In the genomic region with DNA sequence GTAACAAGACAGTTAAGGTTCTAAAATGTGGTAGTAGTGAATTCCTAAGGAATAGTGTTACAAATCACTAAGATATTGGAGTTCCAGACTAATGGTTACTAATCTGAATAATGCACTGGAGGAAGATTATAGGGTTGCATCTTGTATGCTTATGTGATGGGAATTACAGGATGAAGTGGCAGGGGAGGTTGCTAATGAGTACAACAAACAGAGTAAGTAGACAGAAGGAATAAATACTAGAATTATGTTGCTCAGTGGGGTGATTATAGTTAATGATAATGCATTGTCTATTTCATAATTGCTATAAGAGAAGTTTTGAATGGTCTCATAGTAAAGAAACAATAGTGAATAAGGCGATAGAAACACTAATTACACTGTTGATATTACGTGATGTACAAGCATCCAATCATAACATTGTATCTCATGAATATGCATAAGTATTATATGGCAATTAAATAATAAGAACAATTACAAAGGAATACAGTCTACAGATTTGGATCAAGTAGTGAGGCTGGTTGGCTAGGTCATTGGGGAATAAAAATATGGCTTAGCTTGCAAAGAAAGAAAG, we compare ENCODE assay signal across 21 mouse cellular contexts.
A peak's percentile ranks its signal among the peaks of the same experiment; 100 is the strongest.
DNase-seq lines count a peak whose midpoint lies in the region; ATAC-seq lines count a peak whose summit lies in the region.
"Had no signal": no experiment of that assay in that cellular context is flagged by ENCODE, and none has a peak within 500 bp of the region (broad histone marks: within the 10 kb centered on the region; RNA-seq: fewer than 3 reads in every experiment).

No protein-coding gene starts in this region.

- ATAC-seq in forebrain, embryonic 15.5 days (replicated peaks) = peak; percentile 66
- no peak for ATAC-seq in forebrain, embryonic 12.5 days (ENCODE audit: low FRiP score)
- peak; percentile 40 for ATAC-seq in neural tube, embryonic 13.5 days (ENCODE audit: low read depth)
- ATAC-seq in forebrain, embryonic 16.5 days = peak; percentile 75
- peak; percentile 71; the same call in 1 of the 2 replicates for ATAC-seq in neural tube, embryonic 14.5 days (ENCODE audit: low read depth)
- ATAC-seq: CD4-positive, CD25-positive, alpha-beta regulatory T cell, adult 4 months; intestine, embryonic 15.5 days had no signal

- no peaks in the 10 kb centered on the region for H3K9me3 ChIP-seq in forebrain, embryonic 15.5 days
- H3K9me3 ChIP-seq in forebrain, embryonic 12.5 days = no peaks in the 10 kb centered on the region
- H3K9me3 ChIP-seq in neural tube, embryonic 13.5 days = no peaks in the 10 kb centered on the region
- no peaks in the 10 kb centered on the region for H3K9me3 ChIP-seq in forebrain, embryonic 16.5 days (ENCODE audit: control insufficient read depth, low read length)
- no peaks in the 10 kb centered on the region for H3K9me3 ChIP-seq in neural tube, embryonic 14.5 days (ENCODE audit: control insufficient read depth, low read length)
- H3K9me3 ChIP-seq: heart, embryonic 10.5 days; heart, embryonic 13.5 days; hindbrain, embryonic 15.5 days; intestine, embryonic 15.5 days had no signal

- 63% methylated on average over 2 of the region's 2 CpGs for WGBS in forebrain, embryonic 15.5 days
- 72% methylated on average over 2 of the region's 2 CpGs for WGBS in forebrain, embryonic 12.5 days
- 68% methylated on average over 2 of the region's 2 CpGs for WGBS in neural tube, embryonic 13.5 days
- 54% methylated on average over 2 of the region's 2 CpGs for WGBS in forebrain, embryonic 16.5 days
- 65% methylated on average over 2 of the region's 2 CpGs for WGBS in neural tube, embryonic 14.5 days

- H3K4me3 ChIP-seq in forebrain, embryonic 15.5 days = no peak overlapping the region
- H3K4me3 ChIP-seq in forebrain, embryonic 12.5 days (replicated peaks) = no peak overlapping the region
- no peak overlapping the region for H3K4me3 ChIP-seq in neural tube, embryonic 13.5 days
- H3K4me3 ChIP-seq in forebrain, embryonic 16.5 days (replicated peaks; ENCODE audit: low read length) = no peak overlapping the region
- H3K4me3 ChIP-seq in neural tube, embryonic 14.5 days (ENCODE audit: low read depth, low read length) = no peak overlapping the region
- H3K4me3 ChIP-seq: heart, adult 2 months; heart, embryonic 10.5 days; heart, embryonic 13.5 days; hindbrain, embryonic 15.5 days; intestine, embryonic 15.5 days had no signal

- DNase-seq in neural tube, embryonic 10.5 days (ENCODE audit: extremely low spot score, low spot score) = no peak
- no peak for DNase-seq in cerebellum, postnatal 10 days
- no peak for DNase-seq in heart, postnatal 10 days
- DNase-seq: adrenal gland, adult 2 months; adrenal gland, postnatal 14 days; cerebellum, adult 11-12 months; cerebellum, adult 8-10 months; cerebellum, postnatal 14 days; gastrocnemius, postnatal 25 days; heart, adult 2 months; kidney, adult 11 months had no signal

- intact Hi-C loops in heart, postnatal 10 days (cut with DNase I) = no loop called here

- no peak overlapping the region for H3K27ac ChIP-seq in forebrain, embryonic 15.5 days (replicated peaks)
- no peak overlapping the region for H3K27ac ChIP-seq in forebrain, embryonic 12.5 days
- no peak overlapping the region for H3K27ac ChIP-seq in neural tube, embryonic 13.5 days (replicated peaks)
- no peak overlapping the region for H3K27ac ChIP-seq in forebrain, embryonic 16.5 days (ENCODE audit: low read length)
- no peak overlapping the region for H3K27ac ChIP-seq in neural tube, embryonic 14.5 days (ENCODE audit: low read depth, low read length)
- H3K27ac ChIP-seq: heart, adult 2 months; heart, embryonic 10.5 days; heart, embryonic 13.5 days; hindbrain, embryonic 15.5 days; intestine, embryonic 15.5 days had no signal

- no peak overlapping the region for H3K4me2 ChIP-seq in forebrain, embryonic 15.5 days (replicated peaks)
- H3K4me2 ChIP-seq in forebrain, embryonic 12.5 days = no peak overlapping the region
- no peak overlapping the region for H3K4me2 ChIP-seq in neural tube, embryonic 13.5 days
- no peak overlapping the region for H3K4me2 ChIP-seq in forebrain, embryonic 16.5 days (ENCODE audit: low read length)
- H3K4me2 ChIP-seq in neural tube, embryonic 14.5 days (ENCODE audit: low read depth, low read length) = no peak overlapping the region
- H3K4me2 ChIP-seq: heart, embryonic 13.5 days; hindbrain, embryonic 15.5 days; intestine, embryonic 15.5 days had no signal

- no peaks in the 10 kb centered on the region for H3K4me1 ChIP-seq in forebrain, embryonic 15.5 days
- no peaks in the 10 kb centered on the region for H3K4me1 ChIP-seq in forebrain, embryonic 12.5 days
- no peaks in the 10 kb centered on the region for H3K4me1 ChIP-seq in neural tube, embryonic 13.5 days (replicated peaks)
- no peaks in the 10 kb centered on the region for H3K4me1 ChIP-seq in forebrain, embryonic 16.5 days (replicated peaks; ENCODE audit: control insufficient read depth, insufficient read depth, low read length)
- no peaks in the 10 kb centered on the region for H3K4me1 ChIP-seq in neural tube, embryonic 14.5 days (ENCODE audit: control insufficient read depth, insufficient read depth, low read length)
- H3K4me1 ChIP-seq: heart, embryonic 10.5 days; hindbrain, embryonic 15.5 days; intestine, embryonic 15.5 days had no signal

- no peaks in the 10 kb centered on the region for H3K27me3 ChIP-seq in forebrain, embryonic 15.5 days
- no peaks in the 10 kb centered on the region for H3K27me3 ChIP-seq in forebrain, embryonic 12.5 days
- H3K27me3 ChIP-seq in neural tube, embryonic 13.5 days = no peaks in the 10 kb centered on the region
- no peaks in the 10 kb centered on the region for H3K27me3 ChIP-seq in forebrain, embryonic 16.5 days (replicated peaks; ENCODE audit: control insufficient read depth, insufficient read depth, low read length)
- no peaks in the 10 kb centered on the region for H3K27me3 ChIP-seq in neural tube, embryonic 14.5 days (ENCODE audit: control insufficient read depth, insufficient read depth, low read length)
- H3K27me3 ChIP-seq: heart, embryonic 13.5 days; hindbrain, embryonic 15.5 days; intestine, embryonic 15.5 days had no signal

- H3K9ac ChIP-seq in forebrain, embryonic 15.5 days (replicated peaks) = no peak overlapping the region
- no peak overlapping the region for H3K9ac ChIP-seq in forebrain, embryonic 12.5 days
- H3K9ac ChIP-seq in neural tube, embryonic 13.5 days = no peak overlapping the region
- no peak overlapping the region for H3K9ac ChIP-seq in forebrain, embryonic 16.5 days (replicated peaks; ENCODE audit: low read depth, low read length)
- H3K9ac ChIP-seq in neural tube, embryonic 14.5 days (replicated peaks; ENCODE audit: low read depth, low read length) = no peak overlapping the region
- H3K9ac ChIP-seq: heart, embryonic 13.5 days; hindbrain, embryonic 15.5 days; intestine, embryonic 15.5 days had no signal

- H3K36me3 ChIP-seq in forebrain, embryonic 15.5 days = no peaks in the 10 kb centered on the region
- no peaks in the 10 kb centered on the region for H3K36me3 ChIP-seq in forebrain, embryonic 12.5 days (replicated peaks)
- no peaks in the 10 kb centered on the region for H3K36me3 ChIP-seq in neural tube, embryonic 13.5 days
- no peaks in the 10 kb centered on the region for H3K36me3 ChIP-seq in forebrain, embryonic 16.5 days (ENCODE audit: control insufficient read depth, insufficient read depth)
- H3K36me3 ChIP-seq in neural tube, embryonic 14.5 days (ENCODE audit: control insufficient read depth, insufficient read depth, low read length) = no peaks in the 10 kb centered on the region
- H3K36me3 ChIP-seq: heart, embryonic 10.5 days; heart, embryonic 13.5 days; hindbrain, embryonic 15.5 days; intestine, embryonic 15.5 days had no signal
